Mouse (Mus musculus) liver, embryonic 14.5 days (tissue): Measurements from ENCODE around the gene Lsg1. TPM values are rescaled to one million over a fixed set of nuclear protein-coding genes. Genes with fewer than 3 reads are reported as not detected.

Source experiments
- ATAC-seq: fragments of 200-750 bp; cut with Nextera tagmentation; 2 replicates; pipeline ENCODE4 v1.8.0; 2017; ENCODE audit warnings: moderate number of reproducible peaks, mild to moderate bottlenecking, moderate library complexity; ENCODE audit not compliant: insufficient read depth
- DNase-seq, 3 experiments: peaks; one replicate each; pipeline ENCODE4 v3.0.0-alpha.2; 2012 to 2013; ENCODE audit warnings: low read depth in 3 of 3, low spot score in 3 of 3
- H3K27ac ChIP-seq: fragments of 300-500 bp; sonication (generic); 2 replicates; pipeline ENCODE4 v1.5.1; 2014; ENCODE audit warnings: moderate library complexity, mild to moderate bottlenecking, control low read depth, inconsistent platforms
- H3K27me3 ChIP-seq: fragments of 300-500 bp; sonication (generic); 2 replicates; pipeline ENCODE4 v1.6.1; 2014; ENCODE audit warnings: mild to moderate bottlenecking, low read length, moderate library complexity; ENCODE audit not compliant: control insufficient read depth, insufficient read depth
- H3K36me3 ChIP-seq: fragments of 300-500 bp; sonication (generic); replicated peaks from 2 replicates; pipeline ENCODE4 v1.6.1; 2014; ENCODE audit warnings: low read depth; ENCODE audit not compliant: control insufficient read depth, insufficient read depth
- H3K4me1 ChIP-seq, 2 experiments: fragments of 200-500 bp in 1 of 2; fragments of 300-500 bp in 1 of 2; sonication (generic) in 1 of 2; replicated peaks; 2 replicates each; pipeline ENCODE4 v1.6.1; 2012 to 2014; ENCODE audit warnings: antibody characterized with exemption in 1 of 2, inconsistent platforms in 1 of 2, low read length in 1 of 2; ENCODE audit not compliant: control insufficient read depth in 2 of 2, insufficient read depth in 2 of 2
- H3K4me2 ChIP-seq: fragments of 300-500 bp; sonication (generic); 2 replicates; pipeline ENCODE4 v1.6.1; 2014; ENCODE audit warnings: low read depth, mild to moderate bottlenecking, control low read depth, moderate library complexity
- H3K4me3 ChIP-seq, 2 experiments: fragments of 200-500 bp in 1 of 2; fragments of 300-500 bp in 1 of 2; sonication (generic) in 1 of 2; 2 replicates each; pipeline ENCODE4 v1.5.1; 2012 to 2014; ENCODE audit warnings: low read depth in 2 of 2, low read length in 2 of 2, mild to moderate bottlenecking in 2 of 2, control low read depth in 1 of 2, inconsistent platforms in 1 of 2, moderate library complexity in 1 of 2; ENCODE audit not compliant: insufficient read depth in 1 of 2
- H3K9ac ChIP-seq: fragments of 300-500 bp; sonication (generic); replicated peaks from 2 replicates; pipeline ENCODE4 v1.6.1; 2014; ENCODE audit warnings: mild to moderate bottlenecking, control low read depth, moderate library complexity
- H3K9me3 ChIP-seq: fragments of 300-500 bp; sonication (generic); 2 replicates; pipeline ENCODE4 v1.6.1; 2016; ENCODE audit warnings: low read length, mixed read lengths; ENCODE audit not compliant: control insufficient read depth
- CTCF ChIP-seq: IDR thresholded peaks from 2 replicates; pipeline ENCODE4 v1.5.1; 2016; ENCODE audit warnings: antibody characterized with exemption, low read depth, control low read depth
- EP300 ChIP-seq: IDR thresholded peaks from 2 replicates; pipeline ENCODE4 v1.6.1; 2016; ENCODE audit warnings: antibody characterized with exemption, low read depth
- WGBS: fragments of 180-500 bp; shearing (Covaris S2); extraction: QIAGEN DNeasy Blood & Tissue Kit; methylation state at CpG from one replicate; pipeline ENCODE4 v1.1.7; 2014; ENCODE audit not compliant: insufficient replicate concordance; 5-methylcytosine and 5-hydroxymethylcytosine counted together
- polyA plus RNA-seq, 2 experiments: library from polyadenylated mRNA; depleted of rRNA in 1 of 2; stranded (reverse) in 1 of 2; unstranded in 1 of 2; fragments of >200 nt; fragmentation: Nextera tagmentation in 1 of 2; extraction: Ambion mirVana in 1 of 2; gene quantifications; 2 replicates each; pipeline versions ENCODE4 v1.2.1 to v1.2.3; 2012 to 2014

Gene Lsg1
- polyA plus RNA-seq, 2 experiments, result 12.3 to 28.2 TPM

GRCm38 (mm10) chr16:30586935-30587493, 378 bp downstream of the Lsg1 start:
- ATAC-seq (no peak), DNase-seq (no peak)
- TF ChIP-seq CTCF (no peak), EP300 (no peak)
- peak overlapping the region; percentile 71 for H3K4me2 ChIP-seq
- peak overlapping the region; percentile 92 to 100 for H3K4me3 ChIP-seq
- peaks cover 22% of the 10 kb centered on the region for H3K36me3 ChIP-seq
- WGBS, result 1% methylated on average over 19 of the region's 19 CpGs
- peak overlapping the region; percentile 84 for H3K9ac ChIP-seq
- H3K27me3 ChIP-seq, result no peaks in the 10 kb centered on the region
- no peaks in the 10 kb centered on the region for H3K9me3 ChIP-seq
- H3K27ac ChIP-seq, result peak overlapping the region; percentile 22; the same call in 1 of the 2 replicates
- peaks cover 0 to 5% of the 10 kb centered on the region in 2 experiments; a peak in 2 of 4 replicates for H3K4me1 ChIP-seq

DNA sequence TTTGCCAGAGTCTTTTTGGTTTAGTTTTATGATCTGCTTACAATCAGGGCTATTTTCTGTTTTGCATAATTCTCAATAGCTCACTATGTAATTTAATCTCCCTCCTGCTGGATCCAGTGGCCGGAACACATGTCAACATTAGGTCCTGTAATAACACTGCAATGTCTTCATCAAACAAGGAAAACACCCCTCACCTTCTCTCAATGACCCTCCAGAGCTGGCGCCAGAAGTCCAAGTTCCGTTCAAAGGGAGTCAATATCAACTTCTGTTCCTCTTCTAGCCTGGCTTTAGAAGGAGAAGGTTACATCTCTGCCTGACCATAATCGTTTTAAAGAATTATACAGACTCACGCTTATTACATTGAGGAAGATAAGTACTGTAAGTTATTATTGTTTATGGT, 6.6 kb downstream of the Lsg1 start:
- Histone ChIP-seq H3K27me3 (no peaks in the 10 kb centered on the region), H3K9me3 (no peaks in the 10 kb centered on the region), H3K9ac (no peak overlapping the region), H3K27ac (no peak overlapping the region), H3K4me2 (no peak overlapping the region), H3K36me3 (peaks cover 73% of the 10 kb centered on the region), H3K4me1 (no peaks in the 10 kb centered on the region), H3K4me3 (no peak overlapping the region)
- TF ChIP-seq EP300 (no peak), CTCF (no peak)
- no peak for DNase-seq
- 83% methylated on average over 5 of the region's 5 CpGs for WGBS
- ATAC-seq, result no peak

DNA sequence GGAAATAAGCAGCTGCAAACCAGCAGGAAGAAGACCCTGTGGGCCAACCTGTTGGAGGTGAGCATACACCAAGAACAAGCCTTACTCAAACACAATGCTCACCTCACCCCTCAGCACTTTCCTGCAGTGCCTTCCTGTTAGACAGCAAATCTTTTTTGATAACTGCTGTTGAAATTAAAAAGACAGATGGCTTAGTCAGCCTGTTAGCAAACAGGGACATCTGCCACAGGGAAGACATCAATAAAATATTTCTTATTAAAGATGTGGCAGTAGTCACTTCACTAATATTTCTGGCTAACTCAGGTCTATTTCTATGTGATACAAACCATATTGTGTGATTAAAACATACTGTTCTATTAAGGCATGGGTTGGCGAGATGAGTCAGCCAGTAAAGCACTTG, 11.0 kb downstream of the Lsg1 start:
- Histone ChIP-seq H3K4me1 (no peaks in the 10 kb centered on the region), H3K27ac (no peak overlapping the region), H3K9me3 (no peaks in the 10 kb centered on the region), H3K36me3 (peaks cover 71% of the 10 kb centered on the region), H3K9ac (no peak overlapping the region), H3K4me3 (no peak overlapping the region), H3K27me3 (no peaks in the 10 kb centered on the region), H3K4me2 (no peak overlapping the region)
- no peak for ATAC-seq
- 50% methylated on average over 1 of the region's 1 CpGs for WGBS
- TF ChIP-seq EP300 (no peak), CTCF (no peak)
- DNase-seq, result no peak

DNA sequence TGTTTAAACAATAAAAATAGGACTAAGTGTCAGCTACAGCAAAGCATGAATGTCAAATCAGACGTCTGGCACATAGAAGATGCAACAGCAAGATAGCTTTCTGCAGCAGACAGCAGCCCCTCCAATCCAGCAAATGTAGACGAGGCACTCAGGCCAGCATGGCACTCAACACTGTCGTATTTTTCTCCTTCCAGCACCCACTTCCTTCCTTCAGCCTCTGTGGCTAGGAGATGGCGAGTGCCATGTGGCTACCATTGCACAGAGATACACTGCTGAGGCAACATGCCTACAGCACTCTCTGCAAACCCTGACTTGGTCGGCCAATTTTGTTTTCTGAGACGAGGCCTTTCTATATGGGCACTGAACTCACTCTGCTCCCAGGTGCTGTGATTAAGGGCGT, 11.6 kb downstream of the Lsg1 start:
- Histone ChIP-seq H3K36me3 (peaks cover 71% of the 10 kb centered on the region), H3K4me3 (no peak overlapping the region), H3K27me3 (no peaks in the 10 kb centered on the region), H3K27ac (no peak overlapping the region), H3K9me3 (no peaks in the 10 kb centered on the region), H3K4me1 (no peaks in the 10 kb centered on the region), H3K4me2 (no peak overlapping the region), H3K9ac (no peak overlapping the region)
- DNase-seq (no peak), ATAC-seq (no peak)
- TF ChIP-seq CTCF, result no peak
- TF ChIP-seq EP300, result no peak
- 54% methylated on average over 7 of the region's 7 CpGs for WGBS

GRCm38 (mm10) chr16:30572239-30572638, 15.2 kb downstream of the Lsg1 start:
- DNase-seq, result no peak
- Histone ChIP-seq H3K9me3 (no peaks in the 10 kb centered on the region), H3K36me3 (peaks cover 75% of the 10 kb centered on the region), H3K27ac (no peak overlapping the region), H3K9ac (no peak overlapping the region), H3K4me3 (no peak overlapping the region), H3K4me1 (no peaks in the 10 kb centered on the region), H3K4me2 (no peak overlapping the region), H3K27me3 (no peaks in the 10 kb centered on the region)
- ATAC-seq, result no peak
- WGBS, result 68% methylated on average over 4 of the region's 4 CpGs
- TF ChIP-seq EP300 (no peak), CTCF (no peak)

DNA sequence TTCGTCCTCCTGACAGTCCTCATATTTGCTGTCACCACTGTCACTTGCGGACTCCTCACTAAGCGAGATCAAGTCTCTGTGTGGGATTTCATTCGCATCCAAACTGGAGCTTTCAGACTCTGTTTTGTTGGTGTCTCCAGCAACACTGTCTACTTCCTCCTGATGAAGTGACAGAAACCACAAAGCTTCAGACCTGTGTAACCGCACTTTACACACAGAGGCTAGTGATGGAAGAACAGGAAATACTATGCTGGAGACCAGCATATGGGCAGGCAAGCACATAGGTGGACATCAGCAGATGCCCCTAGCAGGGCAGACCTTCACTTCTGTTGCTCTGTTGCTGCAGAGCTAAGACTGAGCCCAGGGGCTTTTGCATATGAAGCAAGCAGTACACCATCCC, 16.0 kb downstream of the Lsg1 start:
- H3K9ac ChIP-seq, result no peak overlapping the region
- TF ChIP-seq CTCF, result no peak
- no peak for TF ChIP-seq EP300
- peaks cover 75% of the 10 kb centered on the region for H3K36me3 ChIP-seq
- no peak overlapping the region for H3K27ac ChIP-seq
- H3K4me1 ChIP-seq, result peaks cover 2 to 4% of the 10 kb centered on the region in 2 experiments
- H3K4me3 ChIP-seq, result no peak overlapping the region
- ATAC-seq, result no peak
- WGBS, result 74% methylated on average over 5 of the region's 5 CpGs
- no peak for DNase-seq
- H3K27me3 ChIP-seq, result no peaks in the 10 kb centered on the region
- H3K4me2 ChIP-seq, result no peak overlapping the region
- no peaks in the 10 kb centered on the region for H3K9me3 ChIP-seq
